Mouse (Mus musculus) B cell, adult 2 months (primary cell): Measurements from ENCODE around the gene Mras.

Source experiments
- DNase-seq, 2 experiments: peaks; one replicate each; pipeline ENCODE4 v3.0.0; 2022

The Mras gene

DNA sequence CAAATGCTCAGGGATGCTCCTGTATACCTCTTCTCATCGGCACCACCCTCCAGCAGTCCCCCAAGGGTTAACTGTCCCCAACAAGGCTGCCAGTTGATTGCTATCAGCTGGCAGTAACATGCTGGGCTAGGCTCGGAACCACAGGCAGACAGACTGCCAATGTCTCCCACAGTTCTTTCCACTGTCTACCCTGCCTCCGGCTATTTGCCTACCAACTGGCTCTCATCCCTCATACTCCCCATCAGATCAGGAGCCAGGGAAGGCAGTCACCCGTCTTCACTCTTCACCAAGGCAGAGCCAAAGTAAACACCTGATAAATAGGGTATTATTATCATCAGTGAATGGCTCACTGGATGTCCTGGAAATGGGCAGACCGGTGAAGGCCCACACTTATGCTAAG lies 82.4 kb downstream of the Mras start:
- no peak for DNase-seq

DNA sequence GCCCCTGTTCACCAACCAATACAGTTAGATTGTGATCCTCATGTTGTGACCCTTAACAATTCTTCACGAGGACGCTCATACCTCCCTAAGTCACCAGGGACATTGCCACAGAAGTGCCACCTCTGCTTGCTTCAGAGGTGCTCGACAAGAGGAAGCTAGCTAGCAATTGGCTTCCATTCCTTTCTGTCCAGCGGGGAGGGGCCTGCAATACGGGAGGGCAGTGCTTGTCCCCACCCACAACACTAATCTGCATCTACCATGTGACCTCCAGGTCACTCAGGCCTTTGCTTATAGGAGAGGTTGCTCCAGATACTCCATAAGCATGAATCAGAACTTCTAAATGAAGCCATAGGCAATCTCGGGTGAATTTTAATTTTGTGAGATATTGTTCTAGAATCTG lies 83.8 kb downstream of the Mras start:
- no peak for DNase-seq

DNA sequence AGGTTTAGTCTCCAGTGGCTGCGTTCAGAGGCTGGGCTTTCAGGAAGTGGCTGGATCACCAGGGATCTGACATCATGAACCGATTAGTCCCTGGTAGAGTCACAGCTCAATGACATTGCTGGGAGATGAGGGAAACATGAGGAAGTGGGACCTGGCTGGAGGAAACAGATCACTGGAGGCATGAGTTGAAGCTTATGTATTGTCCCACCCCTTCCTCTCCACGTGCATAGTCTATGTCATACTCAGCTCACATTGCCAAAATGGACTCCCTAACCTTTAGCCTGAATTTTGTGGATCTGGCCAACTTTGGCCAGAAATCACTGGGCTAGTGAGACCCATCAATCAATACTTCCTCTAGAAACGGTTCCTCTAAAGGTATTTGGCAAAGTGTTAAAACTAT lies 84.2 kb downstream of the Mras start:
- no peak for DNase-seq

DNA sequence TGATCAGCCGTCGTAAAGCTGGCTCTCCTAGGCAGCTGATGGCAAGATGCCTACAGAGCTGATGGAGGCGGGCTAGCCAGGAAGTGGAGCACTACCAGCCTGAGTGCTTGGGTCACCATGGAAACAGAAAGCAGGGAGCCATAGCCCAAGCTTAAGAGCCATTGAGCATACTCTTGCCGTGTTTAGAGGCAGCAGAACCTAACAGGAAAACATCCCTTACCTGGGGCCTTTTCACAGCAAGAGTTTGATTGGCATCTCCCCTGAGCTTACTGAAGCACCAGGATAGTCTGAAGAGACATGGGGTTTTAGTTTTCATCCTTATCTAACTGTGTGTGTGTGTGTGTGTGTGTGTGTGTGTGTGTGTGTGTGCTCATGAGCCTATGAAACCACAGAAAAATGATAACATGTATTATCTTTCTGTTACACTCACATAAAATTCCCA lies 91.8 kb downstream of the Mras start:
- no peak for DNase-seq

DNA sequence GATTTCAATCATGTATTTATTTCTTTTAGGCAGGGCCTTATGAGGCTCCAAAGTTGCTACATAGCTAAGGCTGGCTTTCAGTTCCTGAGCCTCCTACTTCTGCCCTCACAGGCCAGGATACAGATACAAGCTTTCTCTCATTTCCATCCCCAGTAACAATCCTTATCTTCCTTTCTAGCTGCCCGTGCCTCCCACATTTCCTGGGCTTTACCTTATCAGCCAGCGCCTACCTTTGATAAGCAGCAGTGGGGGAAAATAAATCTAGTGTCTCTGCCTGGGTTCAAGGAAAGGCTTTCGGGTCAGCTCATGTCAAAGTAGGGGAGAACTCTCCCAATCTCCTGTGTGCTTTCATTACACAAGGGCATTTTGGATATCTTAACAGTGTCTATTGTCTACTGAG lies 95.6 kb downstream of the Mras start:
- DNase-seq: no peak

DNA sequence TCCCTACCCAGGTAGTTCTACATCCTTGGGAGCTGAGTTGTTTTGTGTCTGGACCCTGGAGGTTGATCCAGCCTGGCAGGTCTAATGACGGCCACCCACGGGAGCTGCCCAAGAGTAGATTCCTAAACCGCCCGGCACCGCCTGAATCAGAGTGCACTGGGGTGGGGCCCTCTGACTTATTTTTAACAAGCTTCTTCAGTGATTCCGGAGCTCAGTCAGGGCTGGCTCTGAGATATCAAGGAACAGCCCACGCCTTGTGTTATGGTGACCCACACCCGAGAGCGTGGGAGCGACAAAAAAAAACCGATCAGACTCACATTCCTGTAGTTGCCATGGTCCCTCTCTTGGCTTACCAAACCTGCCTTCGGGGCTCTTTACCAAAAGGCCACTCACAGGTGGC lies 97.1 kb downstream of the Mras start:
- DNase-seq: no peak

DNA sequence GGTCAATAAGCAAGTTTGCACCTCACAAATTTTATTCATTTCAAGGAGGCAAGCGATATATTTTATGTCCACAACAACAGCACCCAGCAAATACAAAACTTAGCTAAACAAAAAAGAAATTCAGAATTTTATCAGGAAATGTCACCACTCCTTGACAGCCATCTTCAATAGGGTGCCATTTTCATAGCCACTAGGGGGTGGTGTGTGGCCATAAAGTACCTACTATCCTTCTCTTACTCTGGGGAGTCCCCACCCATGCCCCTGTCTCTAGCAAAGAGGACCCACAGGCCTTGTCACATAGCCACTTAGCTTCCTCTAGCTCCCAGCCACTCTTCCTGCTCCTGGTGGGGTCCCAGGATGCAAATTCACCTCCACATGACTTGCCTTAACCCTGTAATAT lies 98.0 kb downstream of the Mras start:
- DNase-seq: no peak

DNA sequence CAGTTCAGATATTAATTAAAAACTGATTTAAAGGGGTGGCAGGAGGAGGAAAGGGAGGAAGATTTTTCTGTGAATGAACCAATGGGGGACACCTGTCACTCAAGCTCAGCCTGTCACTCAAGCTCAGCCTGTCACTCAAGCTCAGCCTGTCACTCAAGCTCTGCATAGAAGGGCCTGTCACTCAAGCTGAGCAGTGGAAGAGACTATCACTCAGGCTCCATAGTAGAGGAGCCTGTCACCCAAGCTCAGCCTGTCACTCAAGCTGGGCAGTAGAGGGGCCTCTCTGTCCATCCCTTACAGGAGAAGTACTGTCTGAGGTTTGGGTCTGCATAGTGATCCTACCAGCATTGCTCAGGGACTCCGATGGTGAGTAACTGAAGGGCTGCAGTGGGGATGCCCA lies 98.9 kb downstream of the Mras start:
- DNase-seq: no peak

DNA sequence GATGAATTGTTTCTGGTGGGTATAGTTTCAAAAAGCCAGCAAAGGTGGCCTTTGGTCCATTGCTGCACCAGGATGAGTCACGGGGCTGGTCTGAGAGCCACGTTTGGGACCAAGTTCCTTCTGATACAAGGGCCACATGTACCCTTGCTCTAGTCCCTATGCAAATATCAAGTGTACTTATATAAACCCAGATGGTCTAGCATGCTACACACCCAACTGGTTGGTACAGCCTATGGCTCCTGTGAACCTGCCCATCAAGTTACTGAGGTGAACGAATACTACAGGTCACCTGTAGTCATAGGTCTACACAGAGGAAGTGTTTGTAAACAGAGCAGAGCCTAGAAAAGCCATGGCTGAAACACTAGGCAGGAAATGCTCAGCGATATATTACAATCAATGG lies 100.6 kb downstream of the Mras start:
- no peak for DNase-seq
